Mouse (Mus musculus) hindbrain, embryonic 16.5 days (tissue): ENCODE measurements around the gene Mlph. TPM values are rescaled to one million over a fixed set of nuclear protein-coding genes. Genes with fewer than 3 reads are reported as not detected.
A peak's percentile ranks its signal among the peaks of the same experiment; 100 is the strongest.

Experiments
- ATAC-seq: fragments of 200-750 bp; cut with Nextera tagmentation; 2 replicates; pipeline ENCODE4 v1.8.0; 2017; ENCODE audit warnings: moderate TSS enrichment, moderate library complexity
- H3K27ac ChIP-seq: fragments of 300-500 bp; sonication (generic); 2 replicates; pipeline ENCODE4 v1.5.1; 2014; ENCODE audit warnings: low read depth, mild to moderate bottlenecking, control low read depth, low read length, moderate library complexity
- H3K27me3 ChIP-seq: fragments of 300-500 bp; sonication (generic); replicated peaks from 2 replicates; pipeline ENCODE4 v1.6.1; 2014; ENCODE audit warnings: low read length; ENCODE audit not compliant: control insufficient read depth, insufficient read depth
- H3K36me3 ChIP-seq: fragments of 300-500 bp; sonication (generic); 2 replicates; pipeline ENCODE4 v1.6.1; 2014; ENCODE audit warnings: mild to moderate bottlenecking, low read length, moderate library complexity, mixed read lengths; ENCODE audit not compliant: control insufficient read depth, insufficient read depth
- H3K4me1 ChIP-seq: fragments of 300-500 bp; sonication (generic); 2 replicates; pipeline ENCODE4 v1.6.1; 2014; ENCODE audit warnings: low read depth, low read length; ENCODE audit not compliant: control insufficient read depth, insufficient read depth
- H3K4me2 ChIP-seq: fragments of 300-500 bp; sonication (generic); 2 replicates; pipeline ENCODE4 v1.6.1; 2014; ENCODE audit warnings: mild to moderate bottlenecking, low read length, control low read depth, moderate library complexity
- H3K4me3 ChIP-seq: fragments of 300-500 bp; sonication (generic); 2 replicates; pipeline ENCODE4 v1.5.1; 2014; ENCODE audit warnings: mild to moderate bottlenecking, low read length, control low read depth, moderate library complexity
- H3K9ac ChIP-seq: fragments of 300-500 bp; sonication (generic); 2 replicates; pipeline ENCODE4 v1.6.1; 2014; ENCODE audit warnings: low read depth, mild to moderate bottlenecking, control low read depth, low read length, moderate library complexity
- H3K9me3 ChIP-seq: fragments of 300-500 bp; sonication (generic); 2 replicates; pipeline ENCODE4 v1.6.1; 2014; ENCODE audit warnings: mild to moderate bottlenecking, low read length, moderate library complexity; ENCODE audit not compliant: control insufficient read depth
- WGBS: fragments of 180-500 bp; shearing (Covaris S2); extraction: QIAGEN DNeasy Blood & Tissue Kit; methylation state at CpG from one replicate; pipeline ENCODE4 v1.1.7; 2014; 5-methylcytosine and 5-hydroxymethylcytosine counted together
- polyA plus RNA-seq: library from polyadenylated mRNA; unstranded; fragments of >200 nt; fragmentation: Nextera tagmentation; extraction: Ambion mirVana; gene quantifications from 2 replicates; pipeline ENCODE4 v1.2.1, GENCODE M21; 2015

Gene Mlph
- polyA plus RNA-seq, 1 experiment from 2014 or later: 0.18 TPM

GRCm38 (mm10) chr1:90997641-90998040, 82.8 kb downstream of the Mlph start:
- WGBS: 93% methylated on average over 5 of the region's 5 CpGs
- Histone ChIP-seq H3K9me3 (no peaks in the 10 kb centered on the region), H3K36me3 (no peaks in the 10 kb centered on the region), H3K27ac (no peak overlapping the region), H3K4me1 (peaks cover 13% of the 10 kb centered on the region), H3K4me2 (no peak overlapping the region; the same call in 1 of the 2 replicates), H3K4me3 (no peak overlapping the region; the same call in 1 of the 2 replicates), H3K9ac (peak overlapping the region; percentile 77), H3K27me3 (0 out of 2 replicates have a peak, but pooled peaks cover 2% of the 10 kb centered on the region)
- no peak for ATAC-seq

DNA sequence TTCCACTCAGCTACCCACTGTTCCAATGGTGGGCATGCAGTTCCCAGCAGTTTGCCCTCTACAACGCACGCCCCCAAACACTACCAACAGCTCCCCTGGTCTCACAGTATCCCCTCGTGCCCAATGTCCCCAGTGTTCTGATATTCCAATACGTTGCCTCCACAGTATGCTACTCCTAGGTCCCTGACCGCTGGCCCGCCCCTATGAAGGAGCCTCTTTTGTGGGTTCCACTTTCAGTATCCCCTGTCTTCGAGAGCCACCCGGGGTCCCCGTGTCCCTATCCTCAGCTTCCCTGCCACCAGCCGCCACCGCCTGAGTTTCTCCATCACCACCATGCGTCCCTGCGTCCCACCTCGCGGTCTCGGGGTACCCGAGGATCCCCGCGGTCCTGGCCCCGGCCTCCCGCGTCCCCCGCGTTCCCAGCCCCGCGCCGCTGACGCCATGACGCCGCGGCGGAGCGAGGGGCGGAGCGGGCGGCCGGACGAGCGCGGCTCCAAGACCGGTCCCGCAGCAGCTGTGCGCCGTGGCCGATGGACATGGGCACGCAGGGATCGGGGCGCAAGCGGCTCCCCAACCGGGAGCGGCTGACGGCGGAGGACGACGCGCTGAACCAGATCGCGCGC, 83.5 kb downstream of the Mlph start, which contains the start of gene Lrrfip1:
TSS of gene Lrrfip1 (plus strand) at position 470 of the 623 bp plus-strand sequence.
- Histone ChIP-seq H3K4me3 (peak within 1 kb of the TSS; percentile 91), H3K9me3 (no peaks in the 10 kb centered on the region), H3K9ac (peak within 1 kb of the TSS; percentile 77), H3K4me2 (peak within 1 kb of the TSS; percentile 96), H3K36me3 (no peaks in the 10 kb centered on the region), H3K27me3 (0 out of 2 replicates have a peak, but pooled peaks cover 2% of the 10 kb centered on the region), H3K4me1 (peaks cover 13% of the 10 kb centered on the region), H3K27ac (peak within 1 kb of the TSS; percentile 48)
- peak; percentile 90 for ATAC-seq
- 2% methylated on average over 45 of the region's 59 CpGs for WGBS

GRCm38 (mm10) chr1:90998891-90999611, 84.2 kb downstream of the Mlph start:
- Histone ChIP-seq H3K4me3 (peak overlapping the region; percentile 91), H3K9me3 (no peaks in the 10 kb centered on the region), H3K27ac (peak overlapping the region; percentile 48), H3K27me3 (0 out of 2 replicates have a peak, but pooled peaks cover 2% of the 10 kb centered on the region), H3K4me1 (peaks cover 13% of the 10 kb centered on the region), H3K4me2 (peak overlapping the region; percentile 96), H3K9ac (peak overlapping the region; percentile 77), H3K36me3 (no peaks in the 10 kb centered on the region)
- 1% methylated on average over 40 of the region's 41 CpGs for WGBS
- peak; percentile 79 for ATAC-seq

- Histone ChIP-seq H3K4me2 (peak overlapping the region; percentile 96), H3K9ac (peak overlapping the region; percentile 77), H3K4me3 (peak overlapping the region; percentile 91), H3K4me1 (peaks cover 13% of the 10 kb centered on the region), H3K9me3 (no peaks in the 10 kb centered on the region), H3K36me3 (no peaks in the 10 kb centered on the region), H3K27me3 (0 out of 2 replicates have a peak, but pooled peaks cover 2% of the 10 kb centered on the region), H3K27ac (no peak overlapping the region)
- WGBS: 63% methylated on average over 10 of the region's 10 CpGs
- ATAC-seq: no peak
Observed at GRCm38 (mm10) chr1:90999911-91000601, 85.2 kb downstream of the Mlph start.

Other genes with a start within 250 kb of the Mlph start
- 6.9 and 14.5 TPM in 2 replicates for gene Col6a3, start 71.1 kb upstream of the Mlph start, polyA plus RNA-seq
- gene Prlh, start 38.0 kb downstream of the Mlph start, polyA plus RNA-seq: not detected in 2 replicates
- 0.36 TPM in 1 of 2 replicates, not detected in the other for gene Rab17, start 54.6 kb downstream of the Mlph start, polyA plus RNA-seq
- 40.9 and 43.3 TPM in 2 replicates for gene Lrrfip1, start 83.7 kb downstream of the Mlph start, polyA plus RNA-seq
- 0.28 and 0.60 TPM in 2 replicates for gene Rbm44, start 230.0 kb downstream of the Mlph start, polyA plus RNA-seq